Mouse (Mus musculus): ENCODE data around the gene Sdk1.

Sdk1 gene

GRCm38 (mm10) chr5:141778231-141778630, 536.9 kb downstream of the Sdk1 start:
- DNase-seq, result no peak

- DNase-seq, result no peak
These were observed 539.9 kb downstream of the Sdk1 start for GRCm38 (mm10) chr5:141781142-141781541.

- no peak for DNase-seq
These were observed 541.0 kb downstream of the Sdk1 start for GRCm38 (mm10) chr5:141782330-141782729.

GRCm38 (mm10) chr5:141783516-141783915, 542.2 kb downstream of the Sdk1 start:
- no peak for DNase-seq

GRCm38 (mm10) chr5:141793926-141794325, 552.6 kb downstream of the Sdk1 start:
- DNase-seq, result no peak

GRCm38 (mm10) chr5:141823823-141824330, 582.6 kb downstream of the Sdk1 start:
- DNase-seq, result no peak

- no peak for DNase-seq
These were observed 583.6 kb downstream of the Sdk1 start for GRCm38 (mm10) chr5:141824739-141825379.

GRCm38 (mm10) chr5:141835566-141835965, 594.3 kb downstream of the Sdk1 start:
- no peak for DNase-seq

- no peak for DNase-seq
These were observed 595.7 kb downstream of the Sdk1 start for GRCm38 (mm10) chr5:141836892-141837455.

GRCm38 (mm10) chr5:141844701-141845100, 603.4 kb downstream of the Sdk1 start:
- DNase-seq, result no peak

- no peak for DNase-seq
These were observed 606.4 kb downstream of the Sdk1 start for GRCm38 (mm10) chr5:141847686-141848085.

- DNase-seq, result peak; percentile 45
These were observed 610.9 kb downstream of the Sdk1 start for GRCm38 (mm10) chr5:141852175-141852574.

- DNase-seq, result no peak
These were observed 615.2 kb downstream of the Sdk1 start for GRCm38 (mm10) chr5:141856447-141856846.

- DNase-seq, result peak; percentile 57
These were observed 616.5 kb downstream of the Sdk1 start for GRCm38 (mm10) chr5:141857781-141858180.

GRCm38 (mm10) chr5:141858406-141859160, 617.3 kb downstream of the Sdk1 start:
- peak; percentile 41 for DNase-seq

GRCm38 (mm10) chr5:141866042-141866441, 624.8 kb downstream of the Sdk1 start:
- no peak for DNase-seq

GRCm38 (mm10) chr5:141873751-141874150, 632.5 kb downstream of the Sdk1 start:
- DNase-seq, result no peak

- no peak for DNase-seq
These were observed 639.4 kb downstream of the Sdk1 start for GRCm38 (mm10) chr5:141880661-141881060.

GRCm38 (mm10) chr5:141884111-141884647, 642.9 kb downstream of the Sdk1 start:
- no peak for DNase-seq

- DNase-seq, result no peak
These were observed 644.7 kb downstream of the Sdk1 start for GRCm38 (mm10) chr5:141886006-141886405.

- no peak for DNase-seq
These were observed 648.5 kb downstream of the Sdk1 start for GRCm38 (mm10) chr5:141889766-141890165.

- no peak for DNase-seq
These were observed 655.1 kb downstream of the Sdk1 start for GRCm38 (mm10) chr5:141896402-141896801.

GRCm38 (mm10) chr5:141897481-141897880, 656.2 kb downstream of the Sdk1 start:
- no peak for DNase-seq

GRCm38 (mm10) chr5:141899751-141900150, 658.5 kb downstream of the Sdk1 start:
- DNase-seq, result no peak

All from kidney, adult 18-20 months (tissue).